Mouse (Mus musculus) layer of hippocampus, adult 2 months (tissue): ENCODE results near the gene Akap12. TPM values are rescaled to one million over a fixed set of nuclear protein-coding genes. Genes with fewer than 3 reads are reported as not detected.
A peak's percentile ranks its signal among the peaks of the same experiment; 100 is the strongest.

Experiments used
- DNase-seq, 2 experiments: peaks; one replicate each; pipeline ENCODE4 v3.0.0; 2022; ENCODE audit warnings: low spot score in 2 of 2
- H3K27ac ChIP-seq: fragments of 200-600 bp; 2 replicates; pipeline ENCODE4 v1.8.1; 2022
- H3K4me3 ChIP-seq: fragments of 200-600 bp; 2 replicates; pipeline ENCODE4 v1.8.1; 2022; ENCODE audit warnings: mild to moderate bottlenecking
- CTCF ChIP-seq: fragments of 200-600 bp; conservative IDR thresholded peaks from 2 replicates; pipeline ENCODE4 v1.8.1; 2022; ENCODE audit warnings: antibody characterized with exemption, mild to moderate bottlenecking, moderate library complexity
- long read RNA-seq, 2 experiments: library from polyadenylated mRNA; stranded (forward); transcript quantifications; one replicate each; pipeline ENCODE4 v2.0.0; 2021; ENCODE audit warnings: borderline mapping rate in 2 of 2
- total RNA-seq, 2 experiments: library from RNA; stranded (reverse); gene quantifications; 2 replicates each; pipeline ENCODE4 v1.2.3; 2021

The Akap12 gene
- total RNA-seq, result 10 to 100 TPM; 11.0 to 11.3 TPM
- long read RNA-seq, experiment 1, full-length matches to known transcripts, result 2 of 10 reads
- long read RNA-seq, experiment 1, partial matches to known transcripts, result 4 of 10 reads
- long read RNA-seq, experiment 1, other reads (novel, unspliced or antisense), result 4 of 10 reads
- long read RNA-seq, experiment 2, full-length matches to known transcripts, result 1 of 8 reads
- long read RNA-seq, experiment 2, partial matches to known transcripts, result 2 of 8 reads
- long read RNA-seq, experiment 2, other reads (novel, unspliced or antisense), result 5 of 8 reads

DNA sequence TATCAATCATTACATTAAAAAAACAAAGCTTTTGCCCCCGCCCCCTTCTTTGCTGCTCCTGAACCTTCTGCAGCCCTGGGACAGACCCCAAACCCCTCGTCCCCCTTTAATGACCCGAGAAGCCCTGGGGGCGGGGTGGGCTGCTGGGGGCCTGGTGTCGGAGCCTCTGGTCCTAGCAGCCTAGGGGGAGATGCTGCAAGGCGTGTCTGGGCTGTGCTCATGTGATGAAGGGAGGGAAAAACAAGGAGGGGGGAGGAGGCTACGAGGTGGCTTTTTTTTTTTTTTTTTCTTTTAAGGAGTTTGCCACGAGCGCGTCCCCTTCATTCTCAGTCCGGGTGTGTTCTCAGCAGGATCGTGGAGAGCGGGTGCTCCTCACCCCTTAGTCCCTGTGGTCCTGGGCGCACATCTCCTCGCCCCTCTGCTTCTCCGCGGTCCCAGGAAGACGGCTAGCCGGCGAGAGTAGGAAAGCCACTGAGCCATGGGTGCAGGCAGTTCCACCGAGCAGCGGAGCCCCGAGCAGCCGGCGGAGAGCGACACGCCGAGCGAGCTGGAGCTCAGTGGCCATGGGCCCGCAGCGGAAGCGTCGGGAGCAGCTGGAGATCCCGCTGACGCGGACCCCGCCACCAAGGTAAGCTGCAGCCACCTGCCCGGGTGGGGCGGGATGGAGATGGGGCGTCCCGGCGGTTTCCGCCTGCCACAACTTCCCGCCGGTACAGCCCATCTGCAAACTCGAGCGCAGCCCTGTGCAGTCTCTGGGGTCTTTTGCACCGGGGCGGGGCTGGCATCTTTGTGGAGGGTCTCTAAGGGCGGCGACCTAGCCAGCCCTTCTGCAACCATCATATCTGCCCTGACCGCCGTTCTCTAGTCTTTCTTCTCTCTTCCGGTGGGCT is at the start of gene Akap12:
Gene Akap12, plus strand, starts transcription at position 340 of the 890 bp plus-strand sequence.
- peak; percentile 3 to 20 for DNase-seq
- peak within 1 kb of the TSS; percentile 79 for H3K4me3 ChIP-seq
- TF ChIP-seq CTCF, result no peak
- H3K27ac ChIP-seq, result peak within 1 kb of the TSS; percentile 56

DNA sequence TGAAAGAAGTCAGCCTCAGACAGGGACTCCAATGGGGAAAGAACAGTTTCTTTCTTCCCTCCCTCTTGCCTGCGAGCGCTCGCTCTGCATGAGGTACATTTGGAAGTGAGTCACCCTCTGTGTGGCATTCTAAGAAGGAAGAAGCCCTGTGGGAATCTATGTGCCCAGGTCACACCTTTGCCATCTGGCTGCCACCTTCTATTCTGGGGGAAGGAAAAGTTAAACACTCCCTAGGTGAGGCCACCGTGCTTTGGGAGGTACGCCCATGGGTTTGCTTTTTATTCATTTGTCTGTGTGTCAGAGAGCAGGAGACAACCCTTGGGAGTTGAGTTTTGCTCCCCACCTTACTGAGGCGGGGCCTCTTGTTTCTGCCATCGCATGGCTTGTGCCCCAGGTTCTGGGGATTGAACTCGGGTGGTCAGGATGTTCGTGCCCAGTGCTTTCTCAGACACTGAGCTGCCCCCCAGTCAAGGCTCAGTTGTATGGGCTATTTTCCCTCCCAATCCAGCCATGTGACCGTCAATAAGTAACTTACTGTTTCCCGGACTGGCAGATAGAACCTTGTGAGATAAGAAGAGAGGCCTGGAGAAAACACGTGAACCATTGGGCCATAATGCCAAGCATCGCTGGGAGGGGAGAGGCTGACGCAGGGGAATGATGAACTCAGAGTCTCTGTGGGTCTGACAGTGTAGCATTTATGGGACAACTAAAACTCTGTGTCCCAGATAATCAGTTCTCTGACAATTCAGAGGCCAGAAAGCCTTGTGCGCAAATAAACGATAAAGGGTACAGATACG is 35.4 kb upstream of the Akap12 start:
- Histone ChIP-seq H3K27ac (no peak overlapping the region), H3K4me3 (no peak overlapping the region)
- TF ChIP-seq CTCF, result no peak
- no peak for DNase-seq

DNA sequence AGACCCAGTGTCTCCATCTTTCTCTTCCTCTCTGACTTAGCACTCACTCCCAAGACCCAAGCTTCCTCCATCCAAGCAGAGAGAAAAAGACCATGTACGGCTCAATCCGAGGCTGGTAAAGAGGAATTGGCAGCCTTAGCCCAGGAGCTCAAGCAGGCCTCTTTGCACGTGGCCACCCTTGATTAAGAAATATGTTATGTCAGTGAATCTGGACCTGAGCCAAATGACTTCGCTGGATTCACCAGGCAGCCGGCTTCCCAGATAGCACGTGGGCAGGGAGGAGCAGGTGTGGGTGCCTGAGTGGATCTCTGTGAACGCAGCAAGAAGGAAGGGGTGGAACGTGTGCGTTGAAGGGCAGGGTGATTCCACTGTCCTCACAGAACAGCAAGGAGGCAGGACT is 33.1 kb upstream of the Akap12 start:
- peak in 1 of 2 experiments; percentile 6 for DNase-seq
- no peak overlapping the region for H3K27ac ChIP-seq

DNA sequence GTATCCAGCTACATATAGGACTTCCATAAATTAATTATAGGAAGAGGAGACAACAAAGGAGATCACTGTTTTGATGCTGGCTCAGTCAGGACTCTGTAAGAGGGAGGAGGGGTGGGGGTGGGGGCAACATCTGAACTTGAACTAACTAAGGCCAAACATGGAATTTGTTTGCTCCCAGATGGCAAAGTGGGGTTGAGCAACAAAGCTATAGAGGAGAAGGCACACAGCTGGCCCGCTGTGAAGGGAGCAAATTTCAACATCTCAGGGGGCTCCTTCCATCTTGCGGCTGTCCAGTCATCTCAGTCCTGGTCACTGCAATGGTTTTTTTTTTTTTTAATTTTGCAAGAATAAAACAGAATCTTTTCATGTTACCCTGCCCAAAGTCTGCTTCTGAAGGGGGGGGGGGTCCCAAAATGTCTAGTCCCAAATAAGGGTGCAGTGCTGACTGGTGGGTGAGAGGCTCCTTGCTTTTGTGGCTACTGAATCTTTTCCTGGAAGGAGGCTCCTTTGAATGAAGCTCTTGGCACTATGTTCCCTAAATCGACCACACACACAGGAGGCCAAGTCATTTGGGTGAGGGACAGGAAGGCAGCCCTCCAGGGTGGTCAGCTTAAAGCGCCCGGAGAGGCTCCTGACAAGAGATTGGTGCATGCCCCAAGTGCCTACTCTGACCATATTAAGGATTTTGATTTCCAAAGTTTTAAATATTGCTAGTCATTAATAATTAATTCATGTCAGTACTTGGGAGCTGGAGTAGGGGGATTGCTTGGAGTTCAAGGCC is 26.2 kb upstream of the Akap12 start:
- no peak overlapping the region for H3K4me3 ChIP-seq
- TF ChIP-seq CTCF, result no peak
- no peak overlapping the region for H3K27ac ChIP-seq
- DNase-seq, result no peak

More for the DNA sequence above, 33.1 kb upstream of the Akap12 start:
- H3K4me3 ChIP-seq, result no peak overlapping the region
- TF ChIP-seq CTCF, result no peak

DNA sequence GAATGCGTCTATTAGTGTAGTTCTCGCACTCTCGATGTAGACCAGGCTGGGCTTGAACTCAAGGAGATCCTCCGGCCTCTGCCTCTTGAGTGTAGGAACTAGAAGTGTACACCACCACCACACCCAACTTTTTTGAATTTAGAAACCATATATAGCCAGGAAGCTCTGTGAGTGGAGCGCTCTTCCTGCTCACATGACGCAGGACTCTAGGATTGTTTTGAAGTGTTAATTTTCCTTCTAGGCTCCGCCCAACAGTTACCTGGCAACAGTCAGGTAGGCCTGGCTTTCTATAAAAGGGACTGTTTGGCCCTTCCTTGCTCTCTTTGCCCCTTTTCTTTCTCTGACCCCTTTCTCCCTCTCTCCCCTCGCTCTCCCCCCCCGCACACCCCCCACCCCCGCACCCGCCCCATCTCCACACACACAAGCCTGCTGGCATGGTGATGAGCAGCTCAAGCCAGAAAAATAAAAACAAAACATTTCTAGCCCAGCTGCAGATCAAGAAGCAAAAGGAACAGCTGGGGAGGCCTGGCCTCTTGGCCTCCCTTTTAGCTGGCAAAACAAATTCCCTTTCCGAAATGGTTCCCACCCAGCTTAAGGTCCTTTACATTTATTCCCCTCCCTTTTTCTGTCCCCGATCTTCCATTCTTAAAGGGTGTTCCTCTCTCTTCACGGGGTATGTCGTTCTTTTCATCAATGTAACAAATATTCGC is 22.4 kb upstream of the Akap12 start:
- no peak for TF ChIP-seq CTCF
- H3K27ac ChIP-seq, result no peak overlapping the region
- H3K4me3 ChIP-seq, result no peak overlapping the region
- no peak for DNase-seq

DNA sequence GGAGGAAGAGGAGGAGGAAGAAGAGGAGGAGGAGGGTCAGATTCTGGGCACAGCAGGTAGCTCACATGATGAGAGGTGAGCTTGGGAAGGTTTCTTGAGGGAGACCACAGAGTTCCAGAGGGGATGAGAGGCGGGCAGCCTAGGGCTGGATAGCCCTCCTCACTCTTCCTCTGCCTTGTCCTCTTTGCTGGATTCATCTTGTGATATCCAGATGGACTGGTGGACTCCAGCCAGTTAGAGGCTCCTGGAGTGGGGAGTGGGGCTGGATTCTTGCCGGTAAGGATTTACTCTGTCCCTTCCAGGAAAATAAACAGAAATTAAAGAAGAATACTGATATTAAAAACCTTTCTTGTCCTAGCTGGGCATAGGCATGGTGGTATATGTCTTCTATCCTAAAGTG is 20.4 kb upstream of the Akap12 start:
- TF ChIP-seq CTCF, result no peak
- H3K27ac ChIP-seq, result no peak overlapping the region
- H3K4me3 ChIP-seq, result no peak overlapping the region
- no peak for DNase-seq

DNA sequence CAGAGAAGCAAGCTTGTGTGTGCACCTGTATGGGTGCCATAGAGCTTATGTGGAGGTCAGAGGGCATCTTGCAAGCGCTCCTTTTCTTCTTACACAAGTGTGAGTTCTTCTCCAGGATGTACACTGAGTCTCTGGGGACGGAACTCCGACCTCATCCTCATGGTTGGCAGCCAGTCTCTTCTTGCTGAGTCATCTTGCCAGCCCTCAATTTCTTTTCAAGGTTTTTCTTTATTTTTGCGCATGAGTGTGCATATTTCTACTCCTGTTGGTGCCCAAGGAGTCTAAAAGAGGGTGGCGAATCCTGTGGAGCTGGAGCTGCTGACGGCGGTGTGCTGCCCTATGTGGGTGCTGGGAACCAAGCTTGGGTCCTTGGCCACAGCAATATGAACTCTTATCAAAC is 19.8 kb upstream of the Akap12 start:
- TF ChIP-seq CTCF, result no peak
- Histone ChIP-seq H3K27ac (no peak overlapping the region), H3K4me3 (no peak overlapping the region)
- DNase-seq, result no peak

DNA sequence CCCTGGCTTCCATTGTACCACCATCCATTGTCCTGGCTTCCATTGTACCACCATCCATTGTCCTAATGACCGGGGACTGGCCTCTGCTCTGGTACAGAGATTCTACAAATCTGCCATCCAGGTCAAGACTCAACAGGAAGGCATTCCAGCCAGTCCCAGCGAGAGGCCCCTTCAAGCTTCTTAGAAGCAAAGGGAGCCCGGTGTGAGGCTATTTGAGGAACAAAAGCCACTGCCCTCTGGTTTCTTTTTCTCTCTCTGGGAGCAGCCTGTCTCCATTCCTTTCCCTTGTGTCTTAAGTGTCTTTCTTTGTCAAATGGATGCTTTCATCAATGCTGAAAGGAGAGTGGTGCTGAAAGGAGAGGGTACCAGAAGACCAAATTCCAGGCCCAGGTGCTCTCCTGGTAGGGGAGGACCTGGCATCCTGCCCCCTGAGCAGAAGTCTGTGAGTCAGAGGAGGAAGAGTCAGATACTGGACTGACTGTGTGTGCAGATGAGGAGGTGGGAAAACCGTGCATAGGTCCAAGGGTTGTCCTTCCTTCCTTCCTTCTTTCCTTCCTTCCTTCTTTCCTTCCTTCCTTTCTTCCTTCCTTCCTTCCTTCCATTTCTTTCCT is 16.8 kb upstream of the Akap12 start:
- no peak for DNase-seq
- TF ChIP-seq CTCF, result no peak
- H3K4me3 ChIP-seq, result no peak overlapping the region
- H3K27ac ChIP-seq, result no peak overlapping the region

DNA sequence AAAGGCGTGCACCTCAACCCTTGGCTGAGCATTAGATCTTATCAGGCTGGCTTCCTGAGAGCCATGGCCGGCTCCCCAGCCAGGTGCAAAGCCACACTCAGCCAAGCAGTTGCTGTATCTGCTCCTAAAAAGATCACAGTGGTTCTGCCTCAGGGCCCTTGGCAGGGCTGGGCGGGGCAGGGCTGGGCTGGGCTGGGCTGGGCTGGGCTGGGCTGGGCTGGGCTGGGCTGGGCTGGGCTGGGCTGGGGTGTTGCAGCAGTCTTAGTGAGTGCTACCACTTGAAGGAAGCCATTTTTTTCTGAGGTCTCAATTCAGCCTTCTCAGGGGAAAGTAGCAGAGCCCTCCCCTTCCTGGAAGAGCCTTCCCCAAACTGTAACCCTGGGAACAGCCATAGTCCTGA is 15.5 kb upstream of the Akap12 start:
- TF ChIP-seq CTCF, result no peak
- no peak overlapping the region for H3K4me3 ChIP-seq
- H3K27ac ChIP-seq, result no peak overlapping the region
- DNase-seq, result no peak

DNA sequence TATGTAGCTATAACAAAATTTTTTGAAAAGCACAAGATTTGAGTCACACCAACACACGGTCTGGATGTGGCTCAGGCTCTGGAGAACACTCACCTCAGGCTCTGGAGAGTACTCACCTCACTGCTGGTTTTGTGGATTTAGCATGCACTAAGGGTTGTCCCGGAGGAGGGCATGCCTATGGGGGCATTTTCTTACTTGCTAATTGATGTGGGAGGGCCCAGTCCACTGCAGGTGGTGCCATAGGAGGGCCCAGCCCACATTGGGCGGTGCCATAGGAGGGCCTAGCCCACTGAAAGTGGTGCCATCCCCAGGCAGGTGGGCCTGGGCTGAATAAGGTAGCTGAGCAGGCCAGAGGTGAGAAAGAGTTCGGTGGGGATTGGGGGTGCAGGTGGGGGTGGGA is 12.6 kb upstream of the Akap12 start:
- no peak for DNase-seq
- no peak for TF ChIP-seq CTCF
- Histone ChIP-seq H3K27ac (no peak overlapping the region), H3K4me3 (no peak overlapping the region)

DNA sequence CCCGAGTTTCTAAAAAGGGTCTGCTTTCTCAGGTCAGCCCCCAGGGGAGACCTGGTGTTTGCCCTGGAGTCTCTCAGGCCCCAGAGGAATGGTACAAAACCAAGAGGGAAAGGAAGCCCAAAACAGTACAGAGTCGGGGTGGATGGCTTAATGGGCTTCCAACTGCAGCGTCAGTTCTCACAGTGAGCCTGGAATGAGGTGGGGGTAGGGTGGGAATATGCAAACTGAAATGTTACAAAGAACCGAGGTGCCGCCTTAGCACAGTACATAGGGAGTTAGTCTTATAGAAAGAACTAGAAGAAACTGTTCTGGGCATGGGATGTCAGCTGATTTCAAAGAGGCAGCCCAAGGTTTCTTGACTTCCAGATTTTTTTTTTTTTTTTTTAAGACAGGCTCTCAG is 11.7 kb upstream of the Akap12 start:
- H3K4me3 ChIP-seq, result no peak overlapping the region

More for the DNA sequence above, 11.7 kb upstream of the Akap12 start:
- TF ChIP-seq CTCF, result no peak
- no peak overlapping the region for H3K27ac ChIP-seq
- DNase-seq, result no peak
